Mouse (Mus musculus) G1E (cell line): Measurements from ENCODE around the gene Fam185a. TPM values are rescaled to one million over a fixed set of nuclear protein-coding genes. Genes with fewer than 3 reads are reported as not detected.

Source experiments
- ATAC-seq: 2 replicates; pipeline ENCODE4 v1.8.0; 2016; ENCODE audit warnings: mild to moderate bottlenecking; ENCODE audit not compliant: insufficient number of reproducible peaks, poor library complexity, low FRiP score, severe bottlenecking; ENCODE audit errors: extremely low read depth
- DNase-seq: peaks from one replicate; pipeline ENCODE4 v3.0.0; 2012; ENCODE audit warnings: low spot score
- H3K27me3 ChIP-seq: 2 replicates; pipeline ENCODE4 v1.6.1; 2012; ENCODE audit warnings: mild to moderate bottlenecking, low read length, inconsistent platforms; ENCODE audit not compliant: insufficient read depth
- H3K36me3 ChIP-seq: replicated peaks from 2 replicates; pipeline ENCODE3; 2012; ENCODE audit warnings: mild to moderate bottlenecking, inconsistent platforms
- H3K4me1 ChIP-seq: 2 replicates; pipeline ENCODE4 v1.6.1; 2012; ENCODE audit warnings: low read depth, low read length, inconsistent platforms, mixed read lengths; ENCODE audit not compliant: insufficient read depth
- H3K4me3 ChIP-seq: 2 replicates; pipeline ENCODE4 v1.5.1; 2012; ENCODE audit warnings: low read depth, mild to moderate bottlenecking, inconsistent platforms, low read length, moderate library complexity, mixed read lengths
- H3K9me3 ChIP-seq: replicated peaks from 2 replicates; pipeline ENCODE4 v1.6.1; 2012; ENCODE audit warnings: inconsistent platforms
- CTCF ChIP-seq: IDR thresholded peaks from 2 replicates; pipeline ENCODE4 v1.5.1; 2012; ENCODE audit warnings: low read depth, low read length, inconsistent platforms, mixed read lengths
- GATA1 ChIP-seq: IDR thresholded peaks from 2 replicates; pipeline ENCODE4 v1.6.1; 2012; ENCODE audit warnings: borderline replicate concordance, low read length, inconsistent platforms, mixed read lengths
- GATA2 ChIP-seq: IDR thresholded peaks from 2 replicates; pipeline ENCODE4 v1.6.1; 2012; ENCODE audit warnings: low read depth, low read length, inconsistent platforms, borderline replicate concordance
- POLR2AphosphoS5 ChIP-seq: IDR thresholded peaks from 2 replicates; pipeline ENCODE4 v1.6.1; 2012; ENCODE audit warnings: low read depth, low read length, inconsistent platforms; ENCODE audit not compliant: insufficient replicate concordance
- TAL1 ChIP-seq: conservative IDR thresholded peaks from 2 replicates; pipeline ENCODE4 v1.6.1; 2012; ENCODE audit warnings: low read depth, low read length, inconsistent platforms, mixed read lengths
- polyA plus RNA-seq: library from polyadenylated mRNA; stranded (reverse); fragments of >175 nt; gene quantifications from 2 replicates; pipeline ENCODE4 v1.2.3, GENCODE M21; 2012
- total RNA-seq, 2 experiments: library from RNA; stranded (forward) in 1 of 2; stranded (reverse) in 1 of 2; fragments of 200-1000 nt in 1 of 2; fragments of >200 nt in 1 of 2; fragmentation: Nextera tagmentation in 1 of 2; gene quantifications; 2 replicates each; pipeline ENCODE4 v1.2.3; 2014 to 2017

Gene Fam185a
- total and polyA plus RNA-seq, 3 experiments = 2.3 to 11.1 (median 9.5) TPM

DNA sequence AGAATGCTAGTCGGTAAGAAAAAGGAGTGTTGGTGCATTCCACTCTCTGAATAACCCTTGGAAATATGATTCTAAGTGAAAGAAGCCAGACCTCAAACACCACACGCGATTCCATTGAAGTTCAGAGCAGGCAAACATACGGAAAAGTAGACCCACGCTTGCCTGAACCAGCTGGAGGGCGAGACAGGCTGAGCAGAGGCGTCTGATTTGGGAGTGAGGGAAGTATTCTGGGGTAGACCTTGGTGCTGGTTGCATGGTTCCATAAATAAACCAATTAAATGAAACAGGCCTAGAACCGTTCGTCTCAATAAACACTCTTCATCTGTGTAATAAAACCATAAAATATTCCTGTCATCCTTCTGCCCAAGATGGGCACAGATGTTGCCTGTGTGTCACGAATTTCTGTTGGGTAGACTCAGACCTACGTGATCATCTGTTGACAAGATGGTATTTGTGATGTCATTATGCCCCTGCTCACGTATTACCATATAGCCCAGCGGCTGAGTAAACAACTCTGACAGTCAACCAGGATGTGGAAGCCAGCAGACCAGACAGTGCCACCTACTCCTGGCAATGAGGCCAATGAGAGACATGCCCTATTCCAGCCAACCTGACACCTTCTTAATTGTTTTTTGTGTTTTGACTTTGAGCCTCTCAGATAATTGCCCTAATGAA is 78.3 kb downstream of the Fam185a start:
- ATAC-seq (no peak), DNase-seq (no peak)
- no peaks in the 10 kb centered on the region for H3K4me1 ChIP-seq
- H3K9me3 ChIP-seq = no peaks in the 10 kb centered on the region
- H3K36me3 ChIP-seq = no peaks in the 10 kb centered on the region
- no peak overlapping the region for H3K4me3 ChIP-seq
- TF ChIP-seq CTCF = no peak
- no peak for TF ChIP-seq GATA1
- peaks cover 13% of the 10 kb centered on the region for H3K27me3 ChIP-seq

DNA sequence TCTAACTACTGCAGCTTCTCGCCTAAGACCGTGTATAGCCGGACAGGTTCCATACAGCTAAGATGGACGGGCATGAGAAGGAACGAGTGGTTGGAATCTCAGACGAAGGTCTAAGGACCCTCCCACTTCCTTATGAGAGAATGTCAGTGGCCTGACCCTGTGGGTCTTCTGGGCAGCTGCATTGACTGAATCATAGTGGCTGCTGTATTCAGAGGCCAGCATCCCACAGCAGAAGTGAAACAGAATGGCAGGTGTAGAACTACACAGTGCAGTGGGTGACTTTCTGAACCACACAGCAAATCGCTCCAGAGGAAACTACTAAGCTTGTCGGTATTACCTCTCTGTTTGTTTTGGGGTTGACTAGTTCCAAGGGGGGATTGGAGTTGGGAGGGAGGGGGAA is 80.4 kb downstream of the Fam185a start:
- TF ChIP-seq CTCF (no peak), GATA2 (no peak), GATA1 (no peak), POLR2AphosphoS5 (no peak), TAL1 (no peak)
- no peaks in the 10 kb centered on the region for H3K9me3 ChIP-seq
- DNase-seq (no peak), ATAC-seq (no peak)
- no peak overlapping the region for H3K4me3 ChIP-seq
- H3K4me1 ChIP-seq = no peaks in the 10 kb centered on the region
- H3K36me3 ChIP-seq = no peaks in the 10 kb centered on the region
- peaks cover 9% of the 10 kb centered on the region for H3K27me3 ChIP-seq

DNA sequence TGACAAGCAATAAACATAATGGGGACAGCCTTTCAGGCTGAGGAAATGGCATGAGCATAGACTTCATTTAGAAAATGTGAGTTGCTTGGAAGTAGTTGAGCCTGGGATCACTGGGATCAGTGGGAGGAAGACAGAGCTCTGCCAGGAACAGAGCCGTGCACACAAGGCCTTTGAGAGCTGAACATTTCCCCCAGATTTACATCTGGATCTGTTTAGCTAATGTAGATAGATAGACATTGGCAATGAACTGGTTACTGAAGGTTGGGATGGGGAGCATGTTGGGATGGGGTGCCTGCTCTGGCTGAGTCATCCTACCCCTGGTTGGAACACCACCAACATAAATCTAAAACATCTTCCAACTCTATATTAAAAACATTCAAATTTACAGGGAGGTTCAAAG is 82.1 kb downstream of the Fam185a start:
- H3K9me3 ChIP-seq = no peaks in the 10 kb centered on the region
- H3K4me1 ChIP-seq = no peaks in the 10 kb centered on the region
- H3K27me3 ChIP-seq = peaks cover 6% of the 10 kb centered on the region; the same call in 1 of the 2 replicates
- no peak for ATAC-seq
- H3K36me3 ChIP-seq = no peaks in the 10 kb centered on the region
- DNase-seq = no peak
- H3K4me3 ChIP-seq = no peak overlapping the region
- TF ChIP-seq GATA1 (no peak), POLR2AphosphoS5 (no peak), TAL1 (no peak), CTCF (no peak), GATA2 (no peak)

DNA sequence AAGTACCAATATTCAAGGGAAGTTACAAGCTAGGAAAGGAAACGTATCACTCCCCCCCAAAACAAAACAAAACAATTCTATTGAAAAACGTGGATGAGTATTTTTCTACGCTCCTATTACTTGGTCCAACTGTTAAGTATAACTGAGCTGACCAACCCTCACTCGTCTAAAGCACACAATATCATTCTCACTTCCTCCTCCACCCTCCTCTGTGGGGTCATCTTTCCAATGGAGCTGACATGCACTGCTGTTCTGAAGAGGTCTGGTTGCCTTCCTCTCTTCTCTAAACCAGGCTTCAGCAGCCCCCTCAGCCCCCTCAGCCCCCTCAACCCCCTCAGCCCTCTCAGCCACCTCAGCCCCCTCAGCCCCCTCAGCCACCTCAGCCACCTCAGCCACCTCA is 85.0 kb downstream of the Fam185a start:
- ATAC-seq (no peak), DNase-seq (no peak)
- Histone ChIP-seq H3K9me3 (no peaks in the 10 kb centered on the region), H3K4me3 (no peak overlapping the region), H3K27me3 (peaks cover 8% of the 10 kb centered on the region; the same call in 1 of the 2 replicates), H3K36me3 (no peaks in the 10 kb centered on the region), H3K4me1 (no peaks in the 10 kb centered on the region)
- TF ChIP-seq GATA1 (no peak), GATA2 (no peak), CTCF (no peak), TAL1 (no peak), POLR2AphosphoS5 (no peak)

DNA sequence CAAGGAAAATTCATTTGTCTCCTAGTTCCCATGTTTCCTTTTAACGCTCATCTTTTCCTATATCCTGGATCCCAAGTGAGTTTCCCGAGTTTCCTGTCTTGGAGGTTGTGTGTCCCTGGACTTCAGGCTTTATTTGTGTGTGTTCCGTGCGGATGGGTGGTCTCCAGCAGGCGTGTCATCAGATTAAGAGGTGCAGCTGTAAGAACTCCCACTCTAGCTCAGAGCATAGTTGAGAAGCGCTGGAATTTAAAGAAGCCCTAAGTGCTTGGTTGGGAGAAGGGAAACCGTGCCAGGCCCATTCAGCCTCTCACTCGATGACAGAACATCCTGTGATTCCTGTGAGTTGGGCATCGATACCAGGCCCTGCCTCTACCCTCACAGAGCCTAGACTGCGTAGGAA is 88.6 kb downstream of the Fam185a start:
- no peak overlapping the region for H3K4me3 ChIP-seq
- ATAC-seq = no peak
- TF ChIP-seq POLR2AphosphoS5 (no peak), CTCF (no peak), GATA1 (no peak), TAL1 (no peak), GATA2 (no peak)
- H3K27me3 ChIP-seq = peaks cover 12% of the 10 kb centered on the region
- no peaks in the 10 kb centered on the region for H3K36me3 ChIP-seq
- H3K4me1 ChIP-seq = peaks cover 2% of the 10 kb centered on the region; the same call in 1 of the 2 replicates
- H3K9me3 ChIP-seq = no peaks in the 10 kb centered on the region
- no peak for DNase-seq

DNA sequence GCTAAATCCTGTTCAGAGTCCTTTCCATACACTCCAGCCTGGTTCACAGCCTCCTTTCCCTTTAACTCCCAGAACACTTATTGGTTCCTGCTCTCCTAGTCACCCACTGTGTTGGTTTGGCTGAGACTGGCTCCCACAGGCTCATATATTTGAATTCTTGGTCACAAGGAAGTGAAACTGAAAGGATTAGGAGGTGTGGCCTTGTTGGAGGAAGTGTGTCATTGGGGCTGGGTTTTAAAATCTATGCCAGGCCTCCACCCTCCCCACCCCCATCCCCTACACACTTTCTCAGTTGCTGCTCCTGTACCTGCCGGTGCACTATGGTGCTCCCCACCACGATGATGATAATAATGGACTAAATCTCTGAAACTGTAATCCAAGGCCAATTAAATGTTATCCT is 92.8 kb downstream of the Fam185a start:
- ATAC-seq (no peak), DNase-seq (no peak)
- H3K4me1 ChIP-seq = peaks cover 2% of the 10 kb centered on the region; the same call in 1 of the 2 replicates
- TF ChIP-seq GATA1 = no peak
- TF ChIP-seq TAL1 = no peak
- TF ChIP-seq POLR2AphosphoS5 = no peak
- no peak for TF ChIP-seq CTCF
- TF ChIP-seq GATA2 = no peak
- H3K27me3 ChIP-seq = peaks cover 13% of the 10 kb centered on the region
- H3K4me3 ChIP-seq = no peak overlapping the region; the same call in 1 of the 2 replicates
- no peaks in the 10 kb centered on the region for H3K36me3 ChIP-seq
- H3K9me3 ChIP-seq = no peaks in the 10 kb centered on the region
